Mouse (Mus musculus) lung, adult 18-20 months (tissue): ENCODE measurements at regions not wholly inside any gene's neighbourhood (a gene's known extent, or its start where the extent isn't known, plus 50 kb on each side); places are given as distances from the start of the nearest gene placed in this dataset.

Experiments
- DNase-seq, 2 experiments: peaks; one replicate each; pipeline ENCODE4 v3.0.0; 2022; ENCODE audit warnings: mixed read lengths in 2 of 2

DNA sequence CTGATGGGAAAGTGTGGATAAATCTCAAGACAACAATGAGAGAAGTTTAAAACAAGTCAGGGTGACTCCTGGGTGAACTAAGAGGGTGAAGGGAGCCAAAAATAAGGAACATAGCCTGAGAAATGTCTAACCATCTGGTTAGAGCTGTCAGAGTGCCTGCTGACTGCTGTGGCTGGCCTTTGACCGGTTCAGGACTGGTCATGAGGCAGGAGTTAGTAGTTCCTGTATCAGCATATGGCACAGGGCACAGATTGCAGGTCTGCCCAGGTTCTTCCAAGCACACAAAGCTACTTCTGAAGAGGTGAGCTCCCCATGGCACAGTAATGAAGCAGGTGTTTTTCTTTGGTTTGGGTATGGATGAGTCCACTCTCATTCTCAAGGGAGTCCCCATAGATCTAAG lies 302.0 kb downstream of the Cd109 start:
- no peak for DNase-seq

DNA sequence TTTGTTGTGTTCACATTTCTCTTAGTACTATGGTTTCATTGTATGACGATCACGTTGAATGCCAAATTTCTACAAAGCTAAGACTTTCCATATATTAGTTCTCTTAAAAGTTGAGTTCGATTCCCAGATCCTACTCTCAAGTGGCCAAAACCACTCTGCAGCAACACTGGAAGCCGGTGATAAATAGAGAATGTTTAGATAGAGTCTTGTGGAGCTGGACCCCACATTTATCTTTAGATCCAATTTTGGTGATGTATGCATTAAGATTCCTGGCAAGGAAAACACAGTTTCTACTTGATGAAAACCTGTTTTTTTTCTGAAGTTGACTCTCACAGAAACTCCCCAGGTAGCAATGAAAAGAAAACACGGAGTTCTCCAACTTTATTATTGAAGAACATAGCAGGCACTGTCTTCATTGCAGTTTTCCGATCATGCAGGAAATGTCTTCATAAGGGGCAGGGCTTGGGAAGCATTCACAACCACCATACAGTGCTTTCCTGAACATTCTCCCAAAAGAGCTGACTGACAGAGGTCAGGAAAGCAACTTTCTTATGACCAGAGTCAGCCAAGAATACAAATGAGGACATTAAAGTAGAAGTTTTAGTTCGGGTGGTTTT lies 310.7 kb downstream of the Cd109 start:
- DNase-seq = no peak

DNA sequence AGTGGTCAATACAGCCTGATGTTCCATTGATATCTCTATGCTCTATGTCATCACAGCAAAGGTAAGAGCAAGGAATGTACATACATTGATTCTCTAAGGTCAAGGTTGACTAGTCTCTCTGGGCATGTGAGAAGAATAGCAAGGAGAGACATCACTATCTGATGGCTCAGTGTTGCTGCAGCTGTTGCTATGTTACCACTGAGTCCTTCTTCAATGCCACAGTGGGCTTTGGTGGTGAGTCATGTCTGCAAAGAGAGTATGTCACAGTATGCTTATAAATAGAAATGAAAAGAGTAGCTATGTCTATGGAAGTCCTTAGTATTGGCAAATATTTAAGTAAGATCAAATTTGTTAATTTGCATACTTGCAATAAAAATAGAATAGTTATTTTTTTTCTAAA lies 326.3 kb downstream of the Cd109 start:
- no peak for DNase-seq

DNA sequence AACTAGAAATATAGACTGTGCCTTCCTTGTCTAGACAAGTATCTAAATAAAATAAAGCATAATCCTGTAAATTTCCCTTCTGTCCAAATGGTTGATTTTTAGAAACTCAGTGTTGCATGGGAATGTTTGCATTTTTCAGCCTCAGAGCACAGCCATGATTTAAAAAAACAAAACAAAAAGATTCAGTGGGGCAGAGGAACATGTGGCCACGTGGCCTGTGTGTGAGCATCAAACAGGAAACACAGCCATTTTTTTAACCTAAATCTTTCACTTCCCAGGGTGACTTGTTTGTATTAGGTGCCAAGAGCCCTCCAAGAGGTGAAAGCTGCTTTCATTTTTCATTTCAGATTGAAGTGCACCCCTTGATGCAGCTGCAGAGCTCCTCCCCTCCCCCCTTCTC lies 349.5 kb downstream of the Cd109 start:
- no peak for DNase-seq

DNA sequence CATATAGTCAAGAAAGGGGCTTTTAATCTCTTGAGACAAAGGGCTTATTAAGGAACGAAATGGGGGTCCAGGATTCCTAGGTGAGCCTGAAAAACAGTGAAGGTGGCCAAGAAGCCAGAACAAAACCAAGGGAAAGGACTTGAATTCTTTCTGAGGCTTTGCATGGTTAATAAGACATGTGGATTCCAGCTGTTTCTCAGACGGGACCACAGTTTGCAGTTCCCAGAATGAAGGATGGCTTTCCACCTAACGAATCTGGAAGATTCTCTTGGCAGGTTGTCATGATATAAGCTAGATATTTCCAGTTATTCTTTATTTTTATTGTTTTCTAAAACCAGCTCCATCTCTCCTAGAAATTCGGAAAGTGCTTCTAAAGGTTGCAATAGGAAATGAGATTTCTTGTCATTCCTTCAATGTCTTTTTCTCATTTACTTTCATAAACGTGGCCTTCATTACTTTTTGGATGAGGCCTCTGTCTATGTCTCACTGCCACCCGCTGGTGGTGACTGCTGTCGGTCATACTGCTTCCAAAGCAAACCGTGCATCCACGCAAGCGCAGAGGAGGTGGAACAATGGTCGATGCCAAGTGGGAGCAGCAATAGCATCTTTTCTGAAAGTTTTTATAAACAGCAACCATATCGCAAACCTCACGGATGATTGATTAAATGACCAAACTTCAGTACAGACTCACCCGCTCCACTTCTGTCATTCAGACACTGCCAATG lies 350.0 kb downstream of the Cd109 start:
- no peak for DNase-seq

DNA sequence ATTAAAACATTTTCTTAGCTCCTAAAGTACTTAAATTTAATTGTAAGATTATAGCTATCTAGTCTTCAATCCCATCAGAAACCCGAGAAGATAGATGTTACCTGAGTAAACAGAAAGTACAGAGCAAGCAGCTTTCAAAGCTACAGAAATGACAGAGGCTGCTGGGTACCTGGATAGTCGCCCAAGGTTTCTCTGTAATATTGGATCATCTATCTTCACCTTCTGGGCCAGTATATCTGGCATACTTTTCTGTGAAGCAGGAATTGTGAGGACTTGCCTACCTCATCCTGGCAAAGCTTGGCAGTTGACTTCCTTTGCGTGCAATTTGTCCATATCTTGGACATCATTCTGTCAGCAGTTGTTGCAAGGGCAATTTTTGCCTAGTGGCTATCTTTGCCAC lies 356.4 kb downstream of the Cd109 start:
- DNase-seq = no peak

DNA sequence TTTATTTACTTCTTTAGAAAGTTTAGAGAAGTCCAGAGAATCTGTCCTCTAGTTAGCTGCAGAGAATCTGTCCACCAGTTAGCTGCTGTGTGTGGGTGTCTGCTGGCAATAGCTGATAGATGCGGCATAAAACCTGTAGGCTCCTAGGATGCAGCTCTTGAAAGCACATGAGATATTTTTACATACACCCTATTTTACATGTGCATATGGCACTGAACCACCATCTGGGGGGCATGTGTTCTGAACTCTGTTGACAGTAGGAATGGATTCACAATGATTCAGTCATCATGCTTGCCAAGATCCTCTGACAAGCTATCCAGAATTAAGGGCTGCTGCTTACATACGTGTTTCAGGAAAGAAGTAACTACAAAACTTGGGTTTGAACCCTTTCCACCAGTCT lies 368.4 kb downstream of the Cd109 start:
- no peak for DNase-seq

DNA sequence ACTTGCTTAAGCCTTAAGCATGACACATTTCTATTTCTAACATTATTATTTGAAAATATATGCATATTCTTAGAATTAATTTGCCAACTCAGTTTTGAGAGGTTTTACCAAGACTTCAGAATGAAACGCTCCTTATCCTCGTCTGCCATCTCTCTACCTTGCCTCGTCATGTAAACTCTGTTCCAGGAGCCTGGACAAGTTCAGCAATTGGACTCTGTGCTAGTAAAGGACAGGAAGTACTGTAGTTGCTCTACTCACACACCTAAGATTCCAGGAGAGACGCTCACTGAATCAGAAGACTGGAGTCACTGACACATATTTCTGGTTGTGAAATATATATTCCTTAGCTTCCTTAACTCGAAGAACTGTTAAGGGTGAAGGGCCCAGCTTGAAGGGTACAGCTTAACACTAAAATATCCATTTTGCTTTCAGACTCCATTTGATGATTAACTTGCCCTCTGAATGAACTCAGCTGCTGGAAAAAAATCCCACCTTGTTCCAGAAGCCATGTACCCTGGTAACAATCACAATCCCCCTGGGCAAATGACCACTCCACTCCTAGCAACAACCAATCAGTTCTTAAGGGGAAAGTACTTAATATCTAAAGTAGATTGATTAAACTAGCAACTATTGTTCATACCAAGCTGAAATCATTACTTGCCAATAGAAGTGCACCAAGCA lies 370.0 kb downstream of the Cd109 start:
- no peak for DNase-seq

DNA sequence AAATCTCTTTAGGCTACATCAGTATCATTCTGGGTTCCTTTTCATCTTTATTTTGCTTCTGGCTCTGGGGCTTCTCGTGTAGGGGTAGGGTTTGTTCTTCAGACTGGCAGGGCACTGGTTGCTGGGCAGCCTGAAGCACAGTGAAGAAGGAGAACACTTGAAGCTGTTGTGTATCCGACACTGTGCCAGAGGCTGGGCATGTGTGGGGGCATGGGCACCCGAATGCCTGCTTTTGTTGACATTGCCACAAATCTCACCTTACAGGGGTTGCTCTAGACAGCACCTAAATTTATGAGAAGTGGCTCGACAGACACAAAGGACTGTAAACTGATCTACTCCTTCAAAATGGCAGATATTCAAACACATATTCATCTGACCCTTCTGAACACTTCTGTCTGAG lies 376.0 kb downstream of the Cd109 start:
- DNase-seq = peak in 1 of 2 experiments; percentile 9

DNA sequence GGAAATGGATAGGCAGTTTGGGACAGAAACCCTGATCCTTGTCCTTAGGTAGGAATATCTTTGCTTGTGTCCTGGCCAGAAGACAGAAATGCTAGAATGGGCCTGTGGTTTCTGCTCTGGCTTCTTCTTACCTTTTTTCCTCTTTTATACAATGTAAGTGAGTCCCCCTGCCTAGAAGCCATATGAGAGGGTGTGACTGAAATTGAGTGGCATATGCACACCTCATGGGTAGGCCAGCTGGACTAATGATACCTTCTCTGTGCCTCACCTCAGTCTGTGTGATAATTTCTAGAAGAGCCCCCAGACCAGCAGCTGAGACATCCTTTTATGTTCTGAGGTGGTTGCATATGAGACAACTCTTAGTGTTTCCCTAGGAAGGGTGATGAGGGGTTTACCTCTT lies 385.7 kb downstream of the Cd109 start:
- no peak for DNase-seq

DNA sequence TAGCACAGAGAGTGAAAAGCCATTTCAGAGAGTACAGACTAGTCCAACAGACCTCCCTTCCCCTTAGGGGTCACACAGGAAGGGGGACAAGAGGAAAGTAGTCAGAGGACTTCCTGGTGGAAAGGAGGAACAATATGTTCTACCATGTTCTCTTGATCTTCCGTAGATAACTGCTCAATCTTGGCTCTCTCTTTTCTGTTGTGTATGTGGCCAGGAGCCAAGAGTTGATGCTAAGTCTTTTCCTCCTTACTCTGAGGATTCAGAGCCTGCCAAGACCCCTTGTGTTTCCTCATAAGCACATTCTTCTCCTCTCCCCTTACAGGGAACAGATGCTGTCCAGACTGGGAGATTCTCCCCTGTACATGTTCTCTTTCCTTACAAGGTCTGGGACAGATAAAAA lies 386.6 kb downstream of the Cd109 start:
- DNase-seq = no peak

DNA sequence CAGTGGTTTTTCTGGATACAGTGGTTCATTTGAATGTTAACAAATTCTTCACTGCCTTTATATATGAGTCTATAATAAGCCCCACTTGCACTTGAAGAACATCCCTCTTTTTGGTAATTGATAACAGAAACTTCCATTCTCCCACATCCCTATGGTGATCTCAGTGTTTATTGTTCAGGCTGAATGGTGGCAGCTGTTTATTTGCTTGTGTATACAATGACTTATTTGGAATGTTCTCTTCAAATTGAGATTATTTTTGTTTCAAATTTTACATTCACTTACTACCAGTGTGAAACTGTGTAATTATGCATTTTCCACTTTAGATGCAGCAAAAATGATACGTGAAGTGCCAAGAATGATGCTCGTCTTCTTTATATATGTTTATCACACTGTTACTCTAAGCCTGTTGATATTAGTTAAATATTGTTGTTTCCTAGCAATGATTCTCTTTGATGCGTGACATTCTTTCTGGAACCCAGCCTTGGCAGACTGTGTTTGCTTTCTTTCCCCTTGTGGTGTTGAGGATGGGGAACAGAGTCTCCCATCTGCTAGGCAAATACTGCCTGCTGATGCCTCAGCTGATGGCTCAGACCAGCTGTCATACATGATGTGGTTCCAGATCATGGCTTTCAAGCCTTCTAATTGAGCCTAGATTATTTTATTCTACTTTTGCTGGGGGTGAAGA lies 389.1 kb downstream of the Cd109 start:
- no peak for DNase-seq

DNA sequence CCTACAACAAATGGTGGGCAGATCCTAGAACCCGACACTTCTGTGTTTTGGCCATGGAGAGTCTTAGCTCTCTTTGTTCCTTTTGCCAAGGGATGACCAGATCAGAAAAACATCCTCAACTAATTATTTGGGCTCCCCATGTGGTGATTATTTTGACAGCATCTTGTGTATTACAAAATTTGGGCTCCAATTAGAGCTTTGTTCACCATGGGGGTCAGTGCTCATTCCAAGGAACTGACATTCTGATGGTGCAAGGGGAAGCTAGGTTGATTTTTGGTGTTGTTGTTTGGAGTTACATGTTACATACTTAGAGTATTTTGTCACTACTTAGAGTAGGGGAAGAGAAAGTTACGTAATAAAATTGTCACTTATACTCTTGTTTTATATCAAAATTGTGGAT lies 406.9 kb downstream of the Cd109 start:
- DNase-seq = no peak

DNA sequence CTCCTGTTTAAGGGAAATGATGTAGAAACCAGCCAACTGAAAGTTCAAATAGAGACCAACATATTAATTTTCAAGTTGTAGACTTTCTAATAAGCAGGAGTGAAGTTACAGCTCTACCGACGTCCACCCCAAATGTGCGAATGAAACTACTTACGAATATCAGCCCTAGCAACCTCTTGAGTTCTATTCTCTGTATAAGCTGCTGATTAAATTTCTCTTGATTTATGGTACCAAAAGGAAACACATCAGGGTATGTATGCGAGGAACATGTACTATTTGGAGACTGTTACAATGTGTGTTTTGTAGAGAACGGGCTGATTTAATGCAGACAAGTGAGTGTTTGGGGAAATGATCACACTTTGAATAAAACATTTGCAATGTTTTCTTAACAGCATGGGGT lies 412.9 kb downstream of the Cd109 start:
- no peak for DNase-seq

DNA sequence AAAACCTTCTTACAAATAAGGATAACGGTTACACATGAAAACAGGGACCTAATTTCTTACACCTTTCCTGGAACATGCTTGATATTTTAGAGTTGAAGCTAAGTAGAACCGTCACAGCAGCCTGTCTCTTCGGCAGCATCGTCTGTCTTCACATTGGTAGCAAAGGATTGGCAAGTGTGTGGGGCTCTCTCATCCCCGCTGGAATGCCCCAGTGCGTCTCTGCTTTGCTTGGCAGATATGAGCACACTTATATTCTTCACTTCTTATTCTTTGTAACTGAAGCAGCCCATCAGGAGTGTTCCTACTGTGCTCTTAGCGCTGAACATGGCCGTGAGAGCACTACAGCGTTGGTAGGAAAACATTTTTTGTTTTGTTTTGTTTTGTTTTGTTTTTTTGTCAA lies 414.1 kb downstream of the Cd109 start:
- DNase-seq = no peak

DNA sequence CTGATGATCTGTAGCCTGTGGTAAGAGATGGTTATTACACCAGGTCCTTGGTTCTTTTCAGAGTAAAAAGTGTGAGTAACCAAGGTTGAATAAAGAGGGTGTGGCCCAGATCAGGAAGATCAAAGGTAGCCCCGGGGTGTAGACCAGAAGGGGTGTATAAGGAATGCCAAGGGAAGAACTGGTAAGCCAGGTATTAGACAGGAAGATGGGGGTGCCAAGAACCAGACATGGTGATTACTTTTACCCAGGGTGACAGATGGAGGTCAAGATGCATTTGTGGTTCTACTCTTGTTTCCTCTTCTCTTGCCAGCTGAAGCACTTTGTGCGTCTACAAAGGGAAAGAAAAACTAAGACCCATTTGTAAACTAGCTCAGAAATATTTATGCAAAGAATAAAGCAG lies 420.3 kb downstream of the Cd109 start:
- no peak for DNase-seq

DNA sequence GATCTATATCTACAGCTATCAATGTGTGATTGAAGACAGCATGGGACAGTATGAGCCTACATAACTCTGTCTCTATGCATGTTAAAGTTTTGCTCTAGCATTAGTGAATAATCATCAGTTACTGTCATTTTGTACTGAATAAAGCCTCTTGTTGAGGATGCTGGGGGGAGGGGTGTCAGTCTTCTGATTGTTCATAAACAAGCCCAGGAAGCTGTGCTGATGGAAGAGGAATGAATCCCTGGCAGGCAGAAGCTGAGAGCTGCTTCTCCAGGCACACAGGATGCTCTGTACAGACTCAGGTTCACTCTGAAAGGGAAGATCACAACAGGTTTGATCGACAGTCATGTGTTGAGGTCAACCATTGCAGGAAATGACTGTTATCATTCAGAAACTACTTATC lies 421.7 kb downstream of the Cd109 start:
- no peak for DNase-seq

DNA sequence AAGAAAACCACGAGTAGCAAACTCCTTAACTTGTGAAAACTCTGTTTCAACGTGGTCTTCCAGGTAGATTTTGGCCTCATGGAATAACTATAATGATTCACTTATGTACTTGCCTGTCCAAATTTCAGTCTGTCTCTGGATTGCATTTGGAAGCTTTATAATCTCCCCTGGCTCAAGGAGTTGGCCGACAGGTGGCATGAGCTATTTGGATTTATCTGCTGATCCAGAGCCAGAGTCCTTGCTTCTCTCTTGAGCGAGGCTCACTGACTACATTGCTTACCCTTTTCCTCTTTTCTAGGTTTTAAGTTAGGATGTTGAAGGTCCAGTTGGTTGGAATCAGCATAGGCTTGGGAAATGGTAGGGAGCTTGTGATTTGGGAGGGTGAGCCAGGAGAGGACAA lies 423.6 kb downstream of the Cd109 start:
- DNase-seq = no peak

DNA sequence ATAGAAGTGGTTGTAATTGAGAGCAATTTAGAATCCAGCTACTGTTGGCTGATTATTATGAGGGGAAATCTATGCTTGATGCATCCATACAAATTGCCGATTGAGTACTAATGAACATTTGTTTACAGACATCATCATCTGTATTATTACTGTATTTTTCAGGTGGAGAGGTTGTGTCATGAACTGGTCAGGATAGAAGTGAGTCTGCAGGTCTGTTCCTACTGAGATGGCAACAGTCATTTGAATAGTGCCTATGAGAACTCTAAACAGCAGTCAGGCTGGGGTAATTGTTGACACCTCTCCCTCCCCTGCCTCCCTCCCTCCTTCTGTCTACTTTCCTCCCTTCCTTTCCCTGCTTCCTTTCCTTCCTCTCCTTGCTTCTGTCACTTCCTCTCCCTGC lies 429.0 kb downstream of the Cd109 start:
- no peak for DNase-seq

DNA sequence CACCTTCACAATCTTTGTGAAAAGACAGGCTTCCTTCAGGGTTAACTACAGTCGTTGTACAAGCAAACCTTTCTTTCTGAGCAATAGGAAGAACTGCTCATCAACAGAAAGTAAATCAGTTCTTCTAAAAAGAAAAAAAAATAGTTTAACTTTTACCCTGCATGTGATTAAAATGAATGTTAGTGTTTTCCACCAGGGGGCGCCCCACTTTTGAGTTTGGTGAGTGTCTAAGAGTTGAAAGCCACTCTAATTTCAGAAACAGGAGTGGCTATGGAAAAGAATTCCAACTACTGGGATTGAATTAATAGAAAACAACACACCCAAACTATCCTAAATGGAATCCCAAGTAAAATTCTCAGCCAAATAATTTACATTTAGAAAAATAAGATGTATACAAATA lies 430.0 kb downstream of the Cd109 start:
- peak in 1 of 2 experiments; percentile 4 for DNase-seq

DNA sequence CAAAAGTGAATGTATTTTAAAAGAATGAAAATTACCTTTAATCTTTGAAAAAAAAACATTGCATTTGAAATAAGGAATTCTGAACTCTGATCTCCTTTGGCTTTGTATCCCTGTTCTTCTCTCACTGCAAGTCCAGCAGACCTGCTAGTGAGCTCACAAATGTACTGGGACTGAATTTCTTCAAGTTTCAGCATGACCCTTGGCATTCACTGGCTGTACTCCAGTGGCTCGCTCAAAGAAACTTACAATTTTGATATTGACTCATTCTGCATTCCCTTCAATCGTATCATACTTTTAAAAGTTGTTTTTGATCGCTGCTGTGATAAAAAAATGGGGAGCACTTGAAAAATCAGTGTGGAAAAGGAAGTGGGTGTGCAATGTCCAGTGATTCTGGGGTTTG lies 456.6 kb downstream of the Cd109 start:
- no peak for DNase-seq

DNA sequence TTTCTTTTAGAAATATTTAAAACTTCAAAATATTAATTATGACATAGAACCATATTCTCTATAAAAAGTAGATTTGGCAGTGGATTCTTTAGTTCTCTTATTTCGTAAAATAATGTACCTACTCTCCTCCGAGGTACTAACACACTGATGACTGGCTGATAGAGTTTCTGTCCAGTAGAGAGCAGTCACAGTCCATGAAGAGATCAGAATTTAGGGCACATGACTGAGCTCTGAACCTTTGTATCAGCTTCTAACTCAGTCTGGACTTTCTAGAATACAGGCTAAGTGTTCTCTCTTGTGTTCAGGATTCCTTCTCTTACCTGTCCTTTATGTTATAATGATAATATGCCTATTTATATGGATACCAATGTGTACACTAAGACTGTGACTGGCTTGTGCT lies 494.3 kb downstream of the Cd109 start:
- no peak for DNase-seq

DNA sequence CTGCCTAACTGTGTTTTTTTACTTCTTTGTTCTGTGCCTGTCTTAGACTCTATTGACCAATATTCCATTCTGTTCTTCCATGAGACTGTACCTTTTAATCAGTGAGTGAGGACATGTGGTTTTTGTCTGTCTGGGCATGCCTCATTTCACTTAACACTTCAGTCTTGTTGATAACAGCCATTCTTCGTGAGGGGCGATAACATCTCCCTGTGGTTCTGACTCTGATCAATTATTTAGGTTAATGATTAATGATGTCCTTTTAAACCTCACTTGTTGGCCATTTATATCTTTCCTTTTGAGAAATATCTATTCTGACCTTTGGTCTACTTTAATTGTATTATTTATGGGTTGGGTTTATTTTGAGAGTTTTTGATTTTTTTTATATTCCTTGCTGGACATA lies 496.0 kb downstream of the Cd109 start:
- no peak for DNase-seq

DNA sequence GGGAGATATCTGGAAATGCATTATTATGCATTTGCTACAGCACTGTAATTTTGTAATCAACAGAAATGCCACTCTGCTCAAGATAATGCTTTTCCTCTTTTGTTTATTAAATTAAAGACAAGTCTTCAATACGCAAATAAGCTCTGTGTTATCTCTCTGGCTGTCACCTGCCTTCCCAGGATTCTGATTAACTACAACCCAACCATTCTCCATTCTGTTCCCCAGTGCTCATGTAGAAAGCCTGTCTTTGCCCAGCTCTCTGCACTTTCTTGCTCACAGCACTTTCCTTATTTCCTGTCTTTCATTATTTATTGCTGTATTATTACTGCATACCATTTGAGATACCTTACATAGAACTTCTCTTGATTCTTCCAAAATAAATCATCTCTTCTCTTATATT lies 525.6 kb downstream of the Cd109 start:
- no peak for DNase-seq
